Mouse (Mus musculus): ENCODE results near the gene Nf1.
A peak's percentile ranks its signal among the peaks of the same experiment; 100 is the strongest.

Gene Nf1

GRCm38 (mm10) chr11:79460756-79461450 lies 121.4 kb downstream of the Nf1 start:
- no peak for DNase-seq (ENCODE audit: low spot score in 2 of 2)

DNA sequence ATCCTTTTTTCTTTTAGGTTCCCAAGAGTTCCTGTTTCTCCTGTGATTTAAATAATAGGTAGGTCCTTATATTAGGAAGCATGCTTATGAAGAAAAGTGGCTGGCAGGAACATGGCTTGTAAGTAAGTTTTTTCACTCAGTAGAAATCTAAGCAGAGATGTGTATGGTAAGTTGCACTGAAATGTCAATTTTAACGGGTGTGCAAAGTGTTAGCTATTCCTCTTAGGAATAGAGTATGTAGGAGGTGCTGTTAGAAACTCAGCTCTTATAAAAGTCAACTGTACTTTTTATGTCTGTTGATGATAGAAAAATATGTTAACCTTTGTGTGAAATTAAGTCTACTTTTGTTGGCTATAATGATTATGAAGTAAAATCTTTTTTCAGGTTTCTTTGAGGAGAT lies 128.6 kb downstream of the Nf1 start:
- no peak for DNase-seq (ENCODE audit: low spot score in 2 of 2)

- DNase-seq (ENCODE audit: low spot score in 2 of 2): no peak
Measured at GRCm38 (mm10) chr11:79483392-79483791, 143.9 kb downstream of the Nf1 start.

GRCm38 (mm10) chr11:79483876-79484528 lies 144.5 kb downstream of the Nf1 start:
- DNase-seq (ENCODE audit: low spot score in 2 of 2): no peak

DNA sequence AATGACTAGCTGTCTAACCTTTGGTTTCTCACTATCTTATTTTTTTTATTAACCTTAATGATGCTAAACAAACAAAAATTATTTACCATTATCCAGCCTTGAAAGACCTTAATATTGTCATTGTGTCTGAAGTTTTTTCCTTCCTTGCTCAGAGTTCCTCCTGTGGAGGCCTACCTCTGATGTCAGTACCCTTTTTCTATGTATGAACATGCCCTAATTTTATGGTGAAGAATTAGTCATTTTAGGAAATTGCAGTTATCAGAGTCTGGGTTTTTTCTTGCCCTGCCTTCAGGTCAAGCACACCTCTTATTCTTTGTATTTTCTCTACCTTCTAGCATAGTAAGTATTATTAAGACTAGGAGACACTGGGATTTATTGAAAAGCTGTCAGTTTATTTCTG lies 145.2 kb downstream of the Nf1 start:
- DNase-seq (ENCODE audit: low spot score in 2 of 2): no peak

DNA sequence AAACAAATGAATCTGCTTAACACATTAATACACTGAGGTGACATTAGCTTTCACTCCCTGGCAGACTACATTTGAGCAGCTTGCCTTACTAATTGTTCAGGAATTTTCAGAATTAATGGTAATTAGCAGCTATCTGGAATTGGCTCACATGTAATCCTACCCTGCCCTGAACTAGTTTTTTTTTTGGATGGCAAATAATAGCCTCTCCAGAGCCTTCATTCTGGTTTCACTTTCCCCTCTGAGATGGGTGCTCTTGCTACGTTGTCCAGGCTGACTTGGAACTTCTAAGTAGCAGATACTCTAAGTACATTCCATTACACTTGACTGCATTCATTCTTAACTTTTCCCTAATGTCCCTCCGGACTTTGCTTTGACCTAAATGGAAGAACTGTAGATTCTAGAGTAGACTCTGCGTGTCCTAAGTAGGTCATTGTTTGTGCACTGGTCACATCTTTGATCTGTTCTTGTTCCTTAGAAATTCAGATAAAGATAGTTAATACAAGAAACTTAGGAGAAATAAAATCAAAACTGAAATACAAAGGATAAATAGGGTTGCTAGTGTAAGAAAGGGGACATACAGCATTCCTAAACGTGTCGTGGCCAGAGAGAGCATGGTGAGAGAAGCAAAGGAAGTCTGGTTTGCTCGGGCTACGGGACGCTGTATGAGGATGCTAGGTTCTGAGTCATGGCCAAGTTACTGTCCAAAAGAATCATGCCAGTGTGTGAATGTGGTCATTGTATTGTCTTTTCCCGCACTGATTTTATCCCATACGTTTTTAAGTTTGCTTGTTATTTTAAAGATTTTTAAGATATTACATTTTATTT lies 155.7 kb downstream of the Nf1 start:
- no peak for DNase-seq (ENCODE audit: low spot score in 2 of 2)

DNA sequence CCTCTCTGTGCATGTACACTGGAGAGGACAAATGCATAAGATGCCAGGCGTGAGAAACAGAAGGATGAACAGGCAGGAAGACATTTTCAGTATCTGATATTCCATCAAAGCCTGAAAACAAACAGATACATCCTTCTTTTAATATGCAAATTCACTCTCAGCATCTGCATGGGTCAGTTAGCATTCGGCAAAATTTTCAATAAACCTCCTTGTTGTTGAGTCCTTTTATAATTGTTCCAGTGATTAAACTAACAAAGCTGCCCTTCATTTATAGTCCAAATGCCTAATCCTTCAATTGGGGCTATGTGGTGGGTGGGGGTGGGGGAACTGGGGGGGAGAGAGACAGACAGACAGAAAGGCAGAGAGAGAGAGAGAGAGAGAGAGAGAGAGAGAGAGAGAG lies 163.4 kb downstream of the Nf1 start:
- no peak for DNase-seq (ENCODE audit: low spot score in 2 of 2)

- peak; percentile 63 to 83 for DNase-seq (ENCODE audit: low spot score in 2 of 2)
Measured at GRCm38 (mm10) chr11:79503845-79504244, 164.4 kb downstream of the Nf1 start, which contains the start of gene Omg. Gene Omg, minus strand, starts transcription at chr11:79504084.

GRCm38 (mm10) chr11:79504506-79504905 lies 165.0 kb downstream of the Nf1 start:
- DNase-seq (ENCODE audit: low spot score in 2 of 2): no peak

DNA sequence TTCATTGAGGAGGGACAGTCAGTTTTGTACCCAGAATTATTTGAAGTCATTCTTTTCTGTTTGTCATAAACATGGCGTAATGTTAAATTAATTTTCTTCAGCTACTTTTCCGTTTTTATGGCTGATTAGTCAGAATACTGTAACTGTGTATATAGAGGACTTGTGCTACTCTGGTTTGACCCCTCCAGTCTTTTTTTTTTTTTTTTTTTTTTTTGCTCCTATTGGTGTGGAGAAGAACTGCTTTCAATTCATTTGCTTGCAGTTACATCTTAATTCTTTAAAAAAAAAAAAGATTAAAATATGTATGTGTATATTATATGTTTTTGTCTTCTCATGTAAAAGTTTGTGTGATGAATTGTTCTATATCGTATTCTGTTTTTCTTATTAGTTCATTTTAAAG lies 172.5 kb downstream of the Nf1 start:
- DNase-seq (ENCODE audit: low spot score in 2 of 2): no peak

- DNase-seq (ENCODE audit: low spot score in 2 of 2): no peak
Measured at GRCm38 (mm10) chr11:79515331-79515730, 175.8 kb downstream of the Nf1 start.

- no peak for DNase-seq (ENCODE audit: low spot score in 2 of 2)
Measured at GRCm38 (mm10) chr11:79515798-79516197, 176.3 kb downstream of the Nf1 start.

DNA sequence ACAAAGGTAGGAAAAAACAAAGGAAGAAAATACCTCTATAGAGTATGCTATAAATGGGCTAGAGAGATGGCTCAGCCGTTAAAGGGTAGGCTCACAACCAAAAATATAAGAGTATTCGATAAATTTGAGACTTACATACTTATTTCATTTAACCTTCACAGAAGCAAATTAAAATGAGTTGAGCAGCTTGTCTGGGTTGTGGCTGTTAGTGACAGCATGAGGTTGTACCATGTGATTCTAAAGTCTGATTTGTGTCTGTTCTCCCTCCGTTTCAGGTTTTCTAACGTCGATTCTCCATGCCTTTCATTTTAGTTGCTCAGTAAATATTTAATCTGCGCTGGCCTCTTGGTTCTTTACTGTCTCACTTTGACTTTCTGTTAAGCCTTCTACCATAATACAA lies 179.8 kb downstream of the Nf1 start:
- no peak for DNase-seq (ENCODE audit: low spot score in 2 of 2)

DNA sequence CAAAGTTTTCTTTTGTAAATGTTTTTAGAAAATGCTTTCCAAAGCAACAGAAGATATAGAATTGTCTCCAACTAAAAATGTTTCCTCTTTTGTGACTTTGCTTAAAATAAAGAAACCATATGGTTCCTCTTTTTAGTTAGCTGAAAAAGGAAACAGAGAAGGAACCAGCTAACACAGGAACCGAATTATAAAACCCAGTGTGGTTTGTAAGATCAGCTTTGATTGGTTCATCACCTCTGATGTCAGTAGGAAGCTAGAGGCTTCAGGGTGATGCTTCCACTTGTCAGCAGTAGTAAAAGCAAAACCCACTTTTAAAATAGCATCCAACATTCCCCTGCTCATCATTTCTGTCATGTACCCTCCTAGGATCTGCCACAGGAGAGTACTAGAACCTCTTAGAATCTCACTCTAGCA lies 180.4 kb downstream of the Nf1 start:
- DNase-seq (ENCODE audit: low spot score in 2 of 2): peak in 1 of 2 experiments; percentile 75

DNA sequence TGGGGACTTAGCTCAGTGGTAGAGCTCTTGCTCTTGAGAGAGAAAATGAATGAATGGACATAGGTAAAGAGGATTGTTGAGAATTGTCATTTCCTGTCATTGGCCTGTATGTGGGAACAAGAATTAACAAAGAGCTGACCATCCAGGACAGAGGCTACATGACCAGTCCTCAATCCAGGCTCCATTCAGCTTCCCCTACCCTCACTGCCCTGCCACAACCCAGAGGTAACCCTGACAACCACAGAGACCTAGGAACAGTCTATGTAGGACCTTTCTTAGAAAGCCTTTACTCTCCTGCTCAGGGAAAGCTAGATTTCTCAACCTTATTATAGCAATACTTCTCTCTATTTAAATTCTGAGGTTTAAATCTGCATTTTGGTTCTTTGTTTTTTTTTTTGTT lies 181.3 kb downstream of the Nf1 start:
- DNase-seq (ENCODE audit: low spot score in 2 of 2): no peak

- no peak for DNase-seq (ENCODE audit: low spot score in 2 of 2)
Measured at GRCm38 (mm10) chr11:79521930-79522329, 182.4 kb downstream of the Nf1 start.

- no peak for DNase-seq (ENCODE audit: low spot score in 2 of 2)
Measured at GRCm38 (mm10) chr11:79522944-79523343, 183.5 kb downstream of the Nf1 start.

GRCm38 (mm10) chr11:79523560-79524309 lies 184.2 kb downstream of the Nf1 start, which contains the start of gene Evi2b:
Gene Evi2b, minus strand, starts transcription at chr11:79523762.
- no peak for DNase-seq (ENCODE audit: low spot score in 2 of 2)

GRCm38 (mm10) chr11:79524310-79524575 lies 184.8 kb downstream of the Nf1 start:
- DNase-seq (ENCODE audit: low spot score in 2 of 2): no peak

DNA sequence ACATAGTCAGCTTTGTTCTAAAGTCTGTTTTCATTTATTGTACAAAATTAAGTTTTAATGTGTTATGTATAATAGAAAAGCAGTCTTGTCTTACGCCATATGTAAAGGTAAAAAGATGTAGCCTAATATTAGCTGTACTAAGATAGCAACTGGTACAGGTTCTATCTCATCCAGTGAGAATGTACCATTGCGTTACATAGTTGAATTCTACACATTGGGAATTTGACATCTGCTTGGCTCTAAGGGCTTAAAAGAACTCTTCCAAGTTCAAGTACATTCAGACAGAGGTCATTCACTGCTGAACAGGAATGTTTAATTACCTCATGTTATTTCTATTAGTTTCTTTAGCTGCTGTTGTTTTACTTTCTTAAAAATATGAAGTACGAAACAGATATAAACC lies 187.1 kb downstream of the Nf1 start:
- DNase-seq (ENCODE audit: low spot score in 2 of 2): no peak

DNA sequence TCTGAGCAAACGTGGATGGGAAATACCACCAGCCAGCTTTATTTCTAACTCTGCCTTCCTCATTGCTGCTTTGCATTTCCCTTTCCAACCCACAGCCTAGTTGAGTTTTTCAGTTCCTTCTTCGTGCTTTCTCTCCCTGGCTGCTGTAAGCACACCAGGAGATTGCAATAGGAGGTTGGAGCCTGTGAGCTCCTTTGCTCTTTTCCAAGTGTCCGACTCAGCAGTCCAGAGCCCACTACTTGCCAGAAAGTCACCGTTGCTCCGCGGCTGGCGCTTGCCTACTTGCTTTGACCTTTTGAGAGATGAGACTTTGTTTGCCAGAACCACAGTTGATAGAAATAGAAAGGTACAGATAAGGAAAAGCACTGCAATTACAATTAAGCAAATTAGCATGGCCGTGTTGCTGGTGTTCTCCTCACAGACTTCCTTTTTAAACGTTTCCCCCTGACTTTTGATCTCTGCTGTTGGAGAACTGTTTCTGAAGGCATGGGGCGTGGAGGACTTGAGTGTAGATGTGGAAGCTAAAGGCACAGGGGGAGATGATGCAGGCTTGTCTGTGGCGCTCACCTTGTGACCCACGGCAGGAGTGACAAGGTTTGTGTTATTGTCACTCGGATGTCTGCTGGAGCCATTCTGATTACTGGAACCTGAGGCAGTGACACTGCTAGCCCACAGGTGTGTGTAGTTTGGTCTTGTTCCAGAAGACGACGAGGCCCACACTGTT lies 187.7 kb downstream of the Nf1 start:
- peak in 1 of 2 experiments; percentile 33 for DNase-seq (ENCODE audit: low spot score in 2 of 2)

Data from frontal cortex, postnatal 36 days (tissue).